Mouse (Mus musculus) small intestine, adult 2 months (tissue): ENCODE measurements around the gene Olfr544.
A peak's percentile ranks its signal among the peaks of the same experiment; 100 is the strongest.

Source experiments
- CTCF ChIP-seq: fragments of 200-500 bp; IDR thresholded peaks from 2 replicates; pipeline ENCODE4 v1.5.1; 2012; ENCODE audit warnings: low read depth, mild to moderate bottlenecking, control low read depth, inconsistent platforms, low read length, moderate library complexity, mixed read lengths; ENCODE audit not compliant: insufficient replicate concordance, insufficient read length; ENCODE audit errors: extremely low read depth
- POLR2A ChIP-seq: fragments of 200-500 bp; IDR thresholded peaks from 2 replicates; pipeline ENCODE4 v1.6.1; 2012; ENCODE audit warnings: low read depth, mild to moderate bottlenecking, control low read depth, inconsistent platforms, low read length, moderate library complexity

DNA sequence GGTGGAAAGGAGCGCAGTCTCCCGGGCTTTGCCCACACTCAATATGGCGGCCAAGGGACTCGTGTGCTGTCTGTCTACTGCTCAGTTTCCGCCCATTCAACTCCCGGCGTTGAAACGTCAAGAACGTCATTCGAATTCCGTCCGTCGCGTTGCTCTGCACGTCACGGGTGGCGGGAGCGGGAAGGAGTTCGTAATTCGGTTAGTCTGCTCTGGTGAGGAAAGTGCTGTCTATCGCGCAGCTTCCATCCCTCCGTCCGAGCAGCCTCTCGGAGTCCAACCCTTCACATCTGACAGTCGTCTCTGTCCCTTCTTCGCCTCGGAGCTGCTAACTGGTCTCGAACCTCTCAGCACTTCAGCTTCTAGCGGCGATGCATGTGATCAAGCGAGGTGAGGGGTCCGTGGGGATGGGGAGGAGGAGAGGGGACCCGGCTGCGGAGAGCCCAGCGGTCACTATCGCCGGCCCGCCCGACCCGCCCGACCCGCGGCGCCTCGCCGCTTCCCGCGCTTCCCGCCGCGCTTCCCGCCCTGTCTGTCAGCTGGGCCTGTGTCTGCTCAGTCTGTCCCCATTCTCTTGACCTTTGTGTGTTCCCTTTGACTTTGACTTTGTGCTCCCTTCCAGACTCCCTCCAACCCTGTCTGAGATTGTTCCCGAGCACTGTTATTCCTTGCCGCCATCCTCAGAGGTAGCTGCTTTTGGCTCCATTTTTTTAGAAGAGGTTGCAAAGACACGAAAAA, 46.3 kb downstream of the Olfr544 start, which contains the start of gene Rrm1:
- TF ChIP-seq CTCF (no peak), POLR2A (0 out of 2 replicates have a peak, but pooled peaks have one; percentile 21)
